Mouse (Mus musculus) ES-E14 (cell line): ENCODE data around the gene Phactr4. TPM values are rescaled to one million over a fixed set of nuclear protein-coding genes. Genes with fewer than 3 reads are reported as not detected.
A peak's percentile ranks its signal among the peaks of the same experiment; 100 is the strongest.

ENCODE experiments used
- DNase-seq: peaks from one replicate; pipeline ENCODE4 v3.0.0-alpha.2; 2013; ENCODE audit warnings: low read depth, low spot score
- H3K27ac ChIP-seq: 2 replicates; pipeline ENCODE4 v1.5.1; 2012; ENCODE audit warnings: low read depth, mild to moderate bottlenecking, low read length, moderate library complexity, mixed read lengths; ENCODE audit not compliant: poor library complexity, insufficient read depth, severe bottlenecking
- H3K36me3 ChIP-seq: 2 replicates; pipeline ENCODE4 v1.6.1; 2012; ENCODE audit warnings: mild to moderate bottlenecking, low read length, moderate library complexity, mixed read lengths; ENCODE audit not compliant: control insufficient read depth, poor library complexity, insufficient read depth, severe bottlenecking
- H3K4me1 ChIP-seq, 2 experiments: fragments of 150-350 bp in 1 of 2; sonication (generic) in 1 of 2; 2 replicates each; pipeline ENCODE4 v1.6.1; 2012; ENCODE audit warnings: low read length in 2 of 2, mild to moderate bottlenecking in 1 of 2, mixed read lengths in 1 of 2; ENCODE audit not compliant: control insufficient read depth in 2 of 2, insufficient read depth in 2 of 2, poor library complexity in 1 of 2
- H3K4me3 ChIP-seq, 2 experiments: fragments of 150-350 bp in 1 of 2; sonication (generic) in 1 of 2; 2 replicates each; pipeline ENCODE4 v1.5.1; 2012; ENCODE audit warnings: low read length in 2 of 2, low read depth in 1 of 2, mild to moderate bottlenecking in 1 of 2, mixed read lengths in 1 of 2; ENCODE audit not compliant: insufficient read depth in 1 of 2, poor library complexity in 1 of 2, severe bottlenecking in 1 of 2
- H3K9ac ChIP-seq: 2 replicates; pipeline ENCODE4 v1.6.1; 2012; ENCODE audit warnings: low read depth, mild to moderate bottlenecking, low read length, mixed read lengths; ENCODE audit not compliant: poor library complexity, insufficient read depth, severe bottlenecking
- H3K9me3 ChIP-seq: fragments of 150-350 bp; sonication (generic); 2 replicates; pipeline ENCODE4 v1.6.1; 2012; ENCODE audit warnings: low read depth, mild to moderate bottlenecking, low read length; ENCODE audit not compliant: control insufficient read depth, insufficient read depth
- CHD2 ChIP-seq: IDR thresholded peaks from 2 replicates; pipeline ENCODE4 v1.6.1; 2014; ENCODE audit warnings: mild to moderate bottlenecking, low read depth, low read length, inconsistent platforms
- HCFC1 ChIP-seq: IDR thresholded peaks from 2 replicates; pipeline ENCODE4 v1.6.1; 2012; ENCODE audit warnings: low read length, inconsistent platforms, borderline replicate concordance; ENCODE audit not compliant: insufficient read depth
- MAFK ChIP-seq: IDR thresholded peaks from 2 replicates; pipeline ENCODE4 v1.6.1; 2014; ENCODE audit warnings: mild to moderate bottlenecking, low read depth, low read length, inconsistent platforms; ENCODE audit not compliant: insufficient read depth
- ZC3H11A ChIP-seq: IDR thresholded peaks from 2 replicates; pipeline ENCODE4 v1.6.1; 2012; ENCODE audit warnings: low read depth, mild to moderate bottlenecking, inconsistent platforms, low read length, borderline replicate concordance
- ZNF384 ChIP-seq: IDR thresholded peaks from 2 replicates; pipeline ENCODE4 v1.6.1; 2012; ENCODE audit warnings: low read depth, low read length, inconsistent platforms
- in situ Hi-C, 2 experiments: fragments of 600-800 bp; cut with MboI; formaldehyde crosslinking; loops; one replicate each; pipeline ENCODE4 v1.15.1; 2025; ENCODE audit warnings: low sequenced_read_pairs in 2 of 2, inconsistent platforms in 1 of 2; ENCODE audit not compliant: unreplicated experiment in 2 of 2
- total RNA-seq: library from RNA; depleted of rRNA; stranded (reverse); fragments of 300-350 nt; gene quantifications from 2 replicates; pipeline ENCODE4 v1.2.3, GENCODE M21; 2012

Gene Phactr4
- total RNA-seq, 1 experiment, result 7.8 TPM

DNA sequence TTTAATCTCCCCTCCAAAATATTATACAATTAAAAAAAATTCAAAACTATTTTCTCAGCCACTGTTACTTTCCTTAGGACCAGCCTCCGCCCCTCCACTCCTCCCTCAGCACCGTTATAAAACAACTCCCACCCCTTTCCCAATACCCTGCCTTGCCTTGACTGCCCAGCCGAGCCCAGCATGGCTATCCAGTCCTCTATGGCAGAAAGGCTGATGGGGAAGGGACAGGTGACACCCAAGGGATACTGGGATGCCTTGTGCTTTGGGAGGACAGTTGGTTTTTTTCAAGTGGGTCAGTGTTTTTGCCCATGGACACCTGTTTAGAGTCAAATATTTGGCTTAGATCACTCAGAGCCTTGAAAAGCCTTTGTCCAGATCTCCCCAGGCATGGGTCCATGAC is 90.3 kb downstream of the Phactr4 start:
- Histone ChIP-seq H3K9me3 (no peaks in the 10 kb centered on the region), H3K36me3 (peaks cover 40% of the 10 kb centered on the region)
- DNase-seq, result no peak

DNA sequence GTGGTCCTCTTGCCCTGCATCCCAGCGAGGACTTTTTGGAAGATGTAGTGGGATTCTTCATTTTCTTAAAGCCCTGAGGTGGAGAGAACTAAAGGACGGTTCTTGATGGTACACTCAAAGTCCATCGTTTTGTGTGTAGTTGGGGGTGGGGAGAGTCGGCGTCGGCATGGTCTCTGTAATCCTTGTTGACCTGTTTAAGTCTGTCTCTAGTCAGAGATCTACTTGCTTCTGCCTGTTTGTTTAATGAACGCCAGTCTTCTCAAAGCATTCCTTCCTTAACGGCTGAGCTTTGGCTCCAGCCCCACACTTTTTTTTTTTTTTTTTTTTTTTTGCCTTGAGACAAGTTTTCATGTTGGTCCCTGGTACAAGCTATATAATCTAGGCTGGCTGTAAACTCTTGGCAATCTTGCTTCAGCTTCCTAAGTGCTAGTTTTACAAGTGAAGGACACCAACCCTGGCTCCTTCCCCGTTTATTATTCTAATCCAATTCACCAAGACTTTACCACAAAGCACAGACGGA is 92.4 kb downstream of the Phactr4 start:
- no peak for DNase-seq
- TF ChIP-seq MAFK, result no peak
- no peaks in the 10 kb centered on the region for H3K9me3 ChIP-seq
- H3K9ac ChIP-seq, result peak overlapping the region; percentile 98
- H3K27ac ChIP-seq, result no peak overlapping the region
- peak overlapping the region; percentile 88 to 99 for H3K4me3 ChIP-seq
- H3K4me1 ChIP-seq, result peaks cover 2 to 3% of the 10 kb centered on the region in 2 experiments; a peak in 2 of 4 replicates
- H3K36me3 ChIP-seq, result peaks cover 35% of the 10 kb centered on the region
- in situ Hi-C loops, result no loop called here

More for the DNA sequence above, 90.3 kb downstream of the Phactr4 start:
- Histone ChIP-seq H3K4me3 (no peak overlapping the region), H3K4me1 (peaks cover 2 to 3% of the 10 kb centered on the region in 2 experiments; a peak in 2 of 4 replicates), H3K9ac (no peak overlapping the region), H3K27ac (no peak overlapping the region)
- TF ChIP-seq CHD2 (no peak), MAFK (no peak), HCFC1 (no peak), ZC3H11A (no peak), ZNF384 (no peak)
- in situ Hi-C loops, result no loop called here

- peaks cover 2 to 3% of the 10 kb centered on the region in 2 experiments; a peak in 2 of 4 replicates for H3K4me1 ChIP-seq
- peak within 1 kb of the TSS; percentile 83; the same call in 1 of the 2 replicates for H3K27ac ChIP-seq
- no peaks in the 10 kb centered on the region for H3K9me3 ChIP-seq
- in situ Hi-C loops, result no loop called here
- peak; percentile 93 for DNase-seq
- TF ChIP-seq HCFC1, result peak; percentile 75; the same call in 1 of the 2 replicates
- TF ChIP-seq MAFK, result no peak
- H3K4me3 ChIP-seq, result peak within 1 kb of the TSS; percentile 88 to 99
- H3K36me3 ChIP-seq, result peaks cover 32% of the 10 kb centered on the region
- H3K9ac ChIP-seq, result peak within 1 kb of the TSS; percentile 98
These were observed 93.0 kb downstream of the Phactr4 start, which contains the start of gene Trnau1ap for GRCm38 (mm10) chr4:132329115-132329834. TSS of gene Trnau1ap (minus strand) at chr4:132329538.

- TF ChIP-seq MAFK (no peak), ZC3H11A (no peak)
- 0 out of 2 replicates have a peak overlapping the region, but pooled peaks have one; percentile 83 for H3K27ac ChIP-seq
- no peaks in the 10 kb centered on the region for H3K9me3 ChIP-seq
- in situ Hi-C loops, result no loop called here
- DNase-seq, result no peak
- H3K9ac ChIP-seq, result peak overlapping the region; percentile 98
- H3K36me3 ChIP-seq, result peaks cover 28% of the 10 kb centered on the region
- peaks cover 2 to 3% of the 10 kb centered on the region in 2 experiments; a peak in 2 of 4 replicates for H3K4me1 ChIP-seq
- peak overlapping the region; percentile 88 to 99 for H3K4me3 ChIP-seq
These were observed 93.8 kb downstream of the Phactr4 start for GRCm38 (mm10) chr4:132328391-132328982.
